Mouse (Mus musculus) forebrain, embryonic 14.5 days (tissue): ENCODE measurements around the gene Syne1. TPM values are rescaled to one million over a fixed set of nuclear protein-coding genes. Genes with fewer than 3 reads are reported as not detected.

ENCODE experiments used
- ATAC-seq: fragments of 200-750 bp; cut with Nextera tagmentation; 2 replicates; pipeline ENCODE4 v1.8.0; 2017; ENCODE audit warnings: mild to moderate bottlenecking, moderate library complexity
- DNase-seq: peaks from one replicate; pipeline ENCODE4 v3.0.0-alpha.2; 2015; ENCODE audit warnings: low spot score
- H3K27ac ChIP-seq: fragments of 300-500 bp; sonication (generic); 2 replicates; pipeline ENCODE4 v1.5.1; 2014; ENCODE audit warnings: low read depth, mild to moderate bottlenecking, control low read depth, low read length, moderate library complexity
- H3K27me3 ChIP-seq: fragments of 300-500 bp; sonication (generic); replicated peaks from 2 replicates; pipeline ENCODE4 v1.6.1; 2014; ENCODE audit warnings: low read length, control low read depth, mixed read lengths; ENCODE audit not compliant: control insufficient read depth, insufficient read depth
- H3K36me3 ChIP-seq: fragments of 300-500 bp; sonication (generic); 2 replicates; pipeline ENCODE4 v1.6.1; 2014; ENCODE audit warnings: low read length, control low read depth; ENCODE audit not compliant: control insufficient read depth, insufficient read depth
- H3K4me1 ChIP-seq: fragments of 300-500 bp; sonication (generic); 2 replicates; pipeline ENCODE4 v1.6.1; 2014; ENCODE audit warnings: antibody characterized with exemption, low read length, control low read depth; ENCODE audit not compliant: control insufficient read depth, insufficient read depth
- H3K4me2 ChIP-seq: fragments of 300-500 bp; sonication (generic); 2 replicates; pipeline ENCODE4 v1.6.1; 2014; ENCODE audit warnings: mild to moderate bottlenecking, control low read depth, low read length
- H3K4me3 ChIP-seq: fragments of 300-500 bp; sonication (generic); 2 replicates; pipeline ENCODE4 v1.5.1; 2014; ENCODE audit warnings: low read depth, low read length, control low read depth
- H3K9ac ChIP-seq: fragments of 300-500 bp; sonication (generic); 2 replicates; pipeline ENCODE4 v1.6.1; 2014; ENCODE audit warnings: mild to moderate bottlenecking, low read length, control low read depth, moderate library complexity
- H3K9me3 ChIP-seq: fragments of 300-500 bp; sonication (generic); replicated peaks from 2 replicates; pipeline ENCODE4 v1.6.1; 2016; ENCODE audit warnings: low read length, control low read depth, mixed read lengths; ENCODE audit not compliant: control insufficient read depth
- WGBS: fragments of 180-500 bp; shearing (Covaris S2); extraction: QIAGEN DNeasy Blood & Tissue Kit; methylation state at CpG from one replicate; pipeline ENCODE4 v1.1.7; 2014; 5-methylcytosine and 5-hydroxymethylcytosine counted together
- polyA plus RNA-seq: library from polyadenylated mRNA; unstranded; fragments of >200 nt; fragmentation: Nextera tagmentation; extraction: Ambion mirVana; gene quantifications from 2 replicates; pipeline ENCODE4 v1.2.1, GENCODE M21; 2014

Syne1 gene
- polyA plus RNA-seq, 1 experiment from 2014 or later, result 3.4 TPM

DNA sequence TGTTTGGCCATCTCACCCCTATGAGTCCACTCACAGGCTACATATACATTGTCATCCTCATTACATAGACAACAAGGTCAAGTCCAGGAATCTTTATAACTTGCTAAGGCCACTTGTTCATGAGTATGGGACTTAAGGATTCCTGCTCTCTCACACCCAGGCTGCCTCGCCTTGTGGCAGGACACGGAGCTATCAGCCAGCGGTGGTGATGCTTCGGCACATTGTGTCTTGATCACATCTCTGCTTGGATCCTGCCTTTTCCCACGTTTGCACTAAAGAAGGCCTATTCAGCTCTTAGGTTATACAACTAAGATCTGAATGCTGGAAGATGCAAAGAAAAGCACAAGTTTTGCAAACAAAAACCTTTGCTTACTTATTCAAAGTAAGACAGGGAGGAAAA is 345.7 kb downstream of the Syne1 start:
- no peak for ATAC-seq
- whole genome bisulfite sequencing, result 82% methylated on average over 5 of the region's 5 CpGs

DNA sequence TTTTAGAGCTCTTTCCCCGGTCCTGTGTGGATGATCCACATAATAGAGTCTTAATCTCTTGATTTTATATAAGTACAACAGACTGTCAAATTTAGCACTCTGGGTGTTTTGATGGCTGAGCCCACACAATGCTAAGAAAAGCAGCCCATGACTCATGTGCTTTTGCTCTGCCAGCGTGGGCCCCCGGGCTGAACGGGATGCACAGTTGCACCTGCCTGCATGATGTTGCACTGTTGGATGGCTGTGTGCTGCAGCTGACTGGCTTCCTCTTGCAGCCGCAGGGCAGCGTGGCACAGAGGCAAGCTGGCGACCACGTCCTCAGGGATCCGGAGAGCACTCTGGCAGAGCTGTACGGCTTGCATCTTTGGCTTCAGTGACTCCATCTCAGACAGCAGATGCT is 347.4 kb downstream of the Syne1 start:
- Histone ChIP-seq H3K4me3 (no peak overlapping the region), H3K27me3 (no peaks in the 10 kb centered on the region), H3K9ac (no peak overlapping the region), H3K9me3 (no peaks in the 10 kb centered on the region), H3K4me2 (no peak overlapping the region), H3K36me3 (no peaks in the 10 kb centered on the region), H3K4me1 (no peaks in the 10 kb centered on the region), H3K27ac (no peak overlapping the region)
- DNase-seq, result peak; percentile 4
- 73% methylated on average over 10 of the region's 10 CpGs for WGBS
- 0 out of 2 replicates have a peak, but pooled peaks have one; percentile 34 for ATAC-seq

More for the DNA sequence above, 345.7 kb downstream of the Syne1 start:
- Histone ChIP-seq H3K9ac (no peak overlapping the region), H3K4me3 (no peak overlapping the region), H3K9me3 (no peaks in the 10 kb centered on the region), H3K27me3 (no peaks in the 10 kb centered on the region), H3K27ac (no peak overlapping the region), H3K4me1 (no peaks in the 10 kb centered on the region), H3K4me2 (no peak overlapping the region), H3K36me3 (no peaks in the 10 kb centered on the region)
- no peak for DNase-seq

DNA sequence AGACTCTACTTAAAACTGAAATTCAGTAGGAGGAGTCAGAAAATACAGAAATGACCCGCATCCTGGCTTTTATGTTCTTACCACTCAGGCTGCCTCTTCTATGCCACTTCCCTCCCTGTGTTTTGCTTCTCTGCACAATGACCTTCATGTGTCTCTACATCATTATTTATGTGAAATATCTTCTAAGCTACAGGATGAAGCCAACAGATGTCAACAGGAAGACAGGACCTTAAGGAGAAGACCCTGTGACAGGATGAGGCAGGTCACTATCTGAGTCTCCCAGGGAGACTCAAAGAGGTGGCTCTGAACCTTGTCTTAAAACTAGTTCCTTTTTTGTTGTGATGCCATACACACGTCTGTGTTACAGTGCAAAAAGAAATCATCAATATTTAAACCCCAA is 353.9 kb downstream of the Syne1 start:
- H3K27ac ChIP-seq, result no peak overlapping the region
- no peaks in the 10 kb centered on the region for H3K4me1 ChIP-seq
- no peak overlapping the region for H3K4me2 ChIP-seq
- WGBS, result 80% methylated on average over 2 of the region's 2 CpGs
- H3K9ac ChIP-seq, result no peak overlapping the region
- no peaks in the 10 kb centered on the region for H3K27me3 ChIP-seq
- ATAC-seq, result no peak
- no peak for DNase-seq
- no peaks in the 10 kb centered on the region for H3K36me3 ChIP-seq
- no peak overlapping the region for H3K4me3 ChIP-seq
- H3K9me3 ChIP-seq, result no peaks in the 10 kb centered on the region

DNA sequence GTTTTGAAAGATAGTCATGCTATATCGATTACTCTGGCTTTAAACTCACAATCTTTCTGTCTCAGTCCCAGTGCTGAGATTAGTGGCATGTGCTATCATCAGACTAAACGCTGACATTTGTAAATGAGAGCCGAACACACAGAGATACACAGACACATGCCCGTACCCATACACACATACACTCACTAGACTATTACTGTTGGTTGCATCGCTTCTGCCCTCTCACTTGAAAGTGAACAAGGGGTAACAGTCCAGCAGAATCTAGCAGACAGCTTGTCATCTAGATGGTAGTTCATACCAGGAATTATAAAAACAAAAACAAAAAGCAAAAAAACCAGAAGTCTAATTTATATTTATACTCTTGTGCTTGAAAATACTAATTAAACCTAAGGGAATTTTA is 355.0 kb downstream of the Syne1 start:
- Histone ChIP-seq H3K4me3 (no peak overlapping the region), H3K4me2 (no peak overlapping the region), H3K9me3 (no peaks in the 10 kb centered on the region), H3K27ac (no peak overlapping the region), H3K9ac (no peak overlapping the region), H3K36me3 (no peaks in the 10 kb centered on the region), H3K27me3 (no peaks in the 10 kb centered on the region), H3K4me1 (no peaks in the 10 kb centered on the region)
- 89% methylated on average over 5 of the region's 5 CpGs for WGBS
- DNase-seq (no peak), ATAC-seq (no peak)

DNA sequence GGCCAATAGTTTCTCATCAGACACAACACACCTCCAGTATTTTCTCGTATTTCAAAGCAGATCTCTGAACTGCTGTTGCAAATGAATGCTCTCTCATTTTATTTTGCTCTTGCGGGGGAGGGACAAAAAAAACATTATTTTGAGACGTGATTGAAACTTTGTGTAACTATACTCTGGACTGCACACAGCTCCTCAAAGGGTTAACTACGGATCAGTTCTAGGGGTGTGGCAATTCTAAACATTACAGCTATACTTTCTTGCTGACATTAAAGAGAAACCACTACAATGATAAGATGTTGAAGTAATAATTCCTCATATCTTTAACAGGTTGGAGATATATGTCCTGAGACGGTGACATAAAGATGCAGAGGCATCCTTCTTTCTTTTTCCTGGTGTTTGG is 356.0 kb downstream of the Syne1 start:
- no peaks in the 10 kb centered on the region for H3K27me3 ChIP-seq
- 72% methylated on average over 5 of the region's 5 CpGs for WGBS
- H3K9ac ChIP-seq, result no peak overlapping the region
- H3K27ac ChIP-seq, result no peak overlapping the region
- no peak for ATAC-seq
- H3K9me3 ChIP-seq, result no peaks in the 10 kb centered on the region
- H3K4me1 ChIP-seq, result no peaks in the 10 kb centered on the region
- no peak for DNase-seq
- H3K36me3 ChIP-seq, result no peaks in the 10 kb centered on the region
- no peak overlapping the region for H3K4me3 ChIP-seq
- H3K4me2 ChIP-seq, result peak overlapping the region; percentile 82; the same call in 1 of the 2 replicates

DNA sequence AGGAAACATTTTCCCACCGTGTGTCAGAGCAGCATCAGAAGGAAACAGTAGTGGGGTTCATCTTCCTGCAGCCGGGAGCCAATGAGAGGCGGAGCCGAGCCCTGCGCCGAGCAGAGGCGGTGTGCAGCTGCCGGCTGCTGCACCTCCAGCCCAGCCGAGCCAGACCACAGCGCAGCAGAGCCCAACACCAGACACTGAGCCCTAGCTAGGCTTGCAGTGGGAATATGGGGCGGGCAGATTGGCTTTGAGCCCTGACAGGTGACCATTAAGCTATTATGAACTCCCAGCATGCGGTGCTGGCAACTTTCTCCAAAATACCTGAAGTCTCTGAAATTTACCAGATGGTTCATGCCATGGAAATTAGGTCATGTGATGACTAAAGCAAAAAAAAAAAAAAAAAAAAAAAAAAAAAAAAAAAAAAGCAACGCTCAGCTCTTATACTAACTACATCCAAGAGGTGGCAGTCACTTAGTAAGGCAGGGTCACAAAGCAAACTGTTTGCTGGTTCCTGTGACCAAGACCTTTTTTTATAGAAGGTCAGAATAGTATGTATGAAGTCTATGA is 356.5 kb downstream of the Syne1 start:
- Histone ChIP-seq H3K36me3 (no peaks in the 10 kb centered on the region), H3K9ac (peak overlapping the region; percentile 69), H3K27me3 (no peaks in the 10 kb centered on the region), H3K4me2 (peak overlapping the region; percentile 82), H3K4me1 (no peaks in the 10 kb centered on the region), H3K27ac (peak overlapping the region; percentile 74), H3K9me3 (no peaks in the 10 kb centered on the region), H3K4me3 (peak overlapping the region; percentile 41)
- ATAC-seq, result peak; percentile 98
- DNase-seq, result peak; percentile 77
- 0% methylated on average over 13 of the region's 13 CpGs for WGBS

DNA sequence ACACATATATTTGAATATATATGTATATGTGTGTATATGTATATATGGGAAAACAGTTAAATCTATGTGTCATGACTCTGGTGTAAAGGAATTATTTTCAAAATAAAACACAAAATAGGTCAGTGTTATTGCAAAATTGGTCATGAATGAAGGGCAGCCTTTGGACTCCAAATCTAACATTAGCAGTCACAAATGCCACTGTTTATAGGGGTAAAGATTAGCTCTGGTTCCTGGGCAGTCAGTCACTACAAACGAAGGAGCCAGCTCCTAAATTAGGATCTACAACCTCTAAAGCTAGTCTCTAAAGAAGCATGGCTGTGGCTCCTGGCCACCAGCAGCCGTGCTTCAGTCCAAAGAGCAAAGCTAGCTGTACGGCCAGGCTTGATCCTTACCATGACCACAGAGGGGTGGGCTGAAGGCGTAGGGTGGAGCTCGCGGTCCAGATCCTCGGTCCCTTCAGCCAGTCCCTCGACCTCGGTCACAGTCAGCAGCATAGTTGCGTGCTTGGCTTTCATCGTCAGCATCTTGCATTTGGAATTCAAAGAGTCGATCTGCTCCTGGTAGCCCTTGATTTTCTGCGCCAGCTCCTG is 357.1 kb downstream of the Syne1 start:
- Histone ChIP-seq H3K9me3 (no peaks in the 10 kb centered on the region), H3K4me3 (peak overlapping the region; percentile 41), H3K36me3 (no peaks in the 10 kb centered on the region), H3K4me2 (peak overlapping the region; percentile 82), H3K4me1 (no peaks in the 10 kb centered on the region), H3K9ac (peak overlapping the region; percentile 69), H3K27me3 (no peaks in the 10 kb centered on the region), H3K27ac (peak overlapping the region; percentile 74)
- under 1% methylated on average over 13 of the region's 13 CpGs for WGBS
- DNase-seq (no peak), ATAC-seq (peak; percentile 82)

DNA sequence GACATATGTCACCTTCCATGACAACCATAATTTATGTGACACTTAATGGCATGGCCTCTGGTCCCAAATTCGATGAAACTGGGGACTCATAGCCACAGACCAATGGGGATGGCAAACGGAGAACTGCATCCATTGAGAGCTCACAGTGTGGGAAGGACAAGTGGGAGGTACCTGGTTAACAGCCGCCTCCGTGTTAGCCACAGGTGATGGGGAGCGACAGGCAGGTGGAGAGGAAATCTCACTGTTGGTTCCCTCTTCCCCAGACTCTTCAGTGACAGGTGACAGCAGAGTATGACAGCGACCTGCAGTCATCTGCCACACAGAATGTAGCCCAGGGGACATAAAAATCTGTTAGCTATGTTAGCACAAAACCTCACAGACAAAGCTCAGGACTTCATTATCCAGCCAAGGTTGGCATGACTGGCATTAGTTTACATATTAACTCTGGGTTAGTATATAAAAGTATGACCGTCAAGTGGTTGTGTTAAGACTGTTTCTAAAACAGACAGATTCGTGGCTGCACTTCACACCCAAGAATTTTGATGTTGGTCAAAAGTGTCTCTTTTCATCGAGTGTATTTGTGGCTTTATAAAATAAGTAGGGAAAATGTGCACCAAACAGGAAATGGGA is 358.3 kb downstream of the Syne1 start:
- 85% methylated on average over 9 of the region's 9 CpGs for WGBS
- no peak for DNase-seq
- Histone ChIP-seq H3K27ac (no peak overlapping the region), H3K9me3 (no peaks in the 10 kb centered on the region), H3K4me1 (no peaks in the 10 kb centered on the region), H3K36me3 (no peaks in the 10 kb centered on the region), H3K4me3 (no peak overlapping the region), H3K9ac (no peak overlapping the region), H3K4me2 (no peak overlapping the region), H3K27me3 (no peaks in the 10 kb centered on the region)
- ATAC-seq, result no peak

DNA sequence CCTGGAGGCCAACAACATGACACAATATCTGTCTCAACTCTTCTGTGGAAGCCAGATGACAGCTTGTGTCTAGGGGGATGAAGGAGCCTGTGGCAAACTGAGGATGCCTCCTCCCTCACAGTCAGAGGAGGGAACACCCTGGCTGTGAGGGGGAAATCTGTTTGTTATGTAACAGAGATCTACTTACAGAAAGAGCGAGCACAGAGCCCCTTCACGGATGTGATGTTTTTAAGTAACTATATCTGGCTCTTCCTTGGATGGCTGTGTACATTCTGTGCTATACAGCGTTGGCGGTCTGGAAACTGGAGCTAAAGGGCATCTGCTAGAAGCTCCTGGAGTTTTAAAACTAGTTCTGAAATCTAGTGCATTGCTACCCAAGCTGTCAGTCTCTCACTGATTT is 360.5 kb downstream of the Syne1 start:
- Histone ChIP-seq H3K4me1 (no peaks in the 10 kb centered on the region), H3K4me2 (no peak overlapping the region), H3K27ac (no peak overlapping the region), H3K9me3 (no peaks in the 10 kb centered on the region), H3K9ac (no peak overlapping the region), H3K4me3 (no peak overlapping the region), H3K27me3 (no peaks in the 10 kb centered on the region), H3K36me3 (no peaks in the 10 kb centered on the region)
- ATAC-seq, result no peak
- 83% methylated on average over 4 of the region's 4 CpGs for WGBS
- DNase-seq, result no peak
